ENCODE assay signal across 8 mouse cellular contexts in genomic region chr2:36230366-36230765, GRCm38 (mm10). TPM values are rescaled to one million over a fixed set of nuclear protein-coding genes. Genes with fewer than 3 reads are reported as not detected.
DNase-seq lines count a peak whose midpoint lies in the region; ATAC-seq lines count a peak whose summit lies in the region.

Ptgs1 (plus strand) TSS chr2:36230426.

- H3K27me3 ChIP-seq in intestine, embryonic 16.5 days (replicated peaks; ENCODE audit: control insufficient read depth, insufficient read depth, low read length): no peaks in the 10 kb centered on the region
- H3K27me3 ChIP-seq in limb, embryonic 11.5 days (ENCODE audit: control insufficient read depth, insufficient read depth, low read length): no peaks in the 10 kb centered on the region
- peaks cover 31% of the 10 kb centered on the region for H3K27me3 ChIP-seq in midbrain, embryonic 10.5 days (ENCODE audit: low read depth, poor library complexity, severe bottlenecking)

- H3K4me3 ChIP-seq in intestine, embryonic 16.5 days (ENCODE audit: low read length): peak within 1 kb of the TSS; percentile 59
- peak within 1 kb of the TSS; percentile 36 for H3K4me3 ChIP-seq in limb, embryonic 11.5 days (ENCODE audit: low read depth, low read length)
- peak within 1 kb of the TSS; percentile 49 for H3K4me3 ChIP-seq in midbrain, embryonic 10.5 days

- peak within 1 kb of the TSS; percentile 23 for H3K27ac ChIP-seq in intestine, embryonic 16.5 days (ENCODE audit: low read length)
- no peak within 1 kb of the TSS for H3K27ac ChIP-seq in limb, embryonic 11.5 days (replicated peaks; ENCODE audit: low read depth, low read length)
- no peak within 1 kb of the TSS for H3K27ac ChIP-seq in midbrain, embryonic 10.5 days (replicated peaks)

- no peaks in the 10 kb centered on the region for H3K9me3 ChIP-seq in intestine, embryonic 16.5 days (ENCODE audit: control insufficient read depth, low read length)
- no peaks in the 10 kb centered on the region for H3K9me3 ChIP-seq in limb, embryonic 11.5 days (ENCODE audit: control insufficient read depth, low read length)
- H3K9me3 ChIP-seq in midbrain, embryonic 10.5 days (replicated peaks): no peaks in the 10 kb centered on the region

- no peaks in the 10 kb centered on the region for H3K36me3 ChIP-seq in intestine, embryonic 16.5 days (ENCODE audit: control insufficient read depth, insufficient read depth, low read length)
- no peaks in the 10 kb centered on the region for H3K36me3 ChIP-seq in limb, embryonic 11.5 days (ENCODE audit: control insufficient read depth, insufficient read depth, low read length)
- no peaks in the 10 kb centered on the region for H3K36me3 ChIP-seq in midbrain, embryonic 10.5 days

- peak; percentile 47 for DNase-seq in ovary, postnatal 36 days (ENCODE audit: low spot score)
- DNase-seq in ovary, postnatal 10 days (ENCODE audit: low spot score): no peak
- DNase-seq in brain, adult 2 months (ENCODE audit: low read depth, low spot score): peak; percentile 53
- peak; percentile 54 for DNase-seq in limb, embryonic 11.5 days (ENCODE audit: low spot score)
- DNase-seq in midbrain, embryonic 10.5 days (ENCODE audit: low spot score): peak; percentile 37
- peak; percentile 77 for DNase-seq in urinary bladder, postnatal 14 days (ENCODE audit: low spot score)

- H3K9ac ChIP-seq in intestine, embryonic 16.5 days (ENCODE audit: low read depth, low read length): peak within 1 kb of the TSS; percentile 77
- H3K9ac ChIP-seq in limb, embryonic 11.5 days (ENCODE audit: low read length): peak within 1 kb of the TSS; percentile 55

- peaks cover 15% of the 10 kb centered on the region for H3K4me1 ChIP-seq in intestine, embryonic 16.5 days (ENCODE audit: control insufficient read depth, insufficient read depth, low read length)
- peaks cover 5% of the 10 kb centered on the region; the same call in 1 of the 2 replicates for H3K4me1 ChIP-seq in limb, embryonic 11.5 days (ENCODE audit: control insufficient read depth, insufficient read depth, low read length)
- peaks cover 20% of the 10 kb centered on the region for H3K4me1 ChIP-seq in midbrain, embryonic 10.5 days

- under 1% methylated on average over 18 of the region's 18 CpGs for WGBS in intestine, embryonic 16.5 days
- WGBS in limb, embryonic 11.5 days: under 1% methylated on average over 18 of the region's 18 CpGs
- 1% methylated on average over 18 of the region's 18 CpGs for WGBS in midbrain, embryonic 10.5 days

- peak within 1 kb of the TSS; percentile 81 for H3K4me2 ChIP-seq in intestine, embryonic 16.5 days (ENCODE audit: low read depth, low read length)
- peak within 1 kb of the TSS; percentile 86 for H3K4me2 ChIP-seq in limb, embryonic 11.5 days (ENCODE audit: low read depth, severe bottlenecking)

- ATAC-seq in granulocyte monocyte progenitor cell, adult 5-6 weeks (replicated peaks; ENCODE audit: poor library complexity, severe bottlenecking): peak; percentile 87
- peak; percentile 67 for ATAC-seq in intestine, embryonic 16.5 days
- 0 out of 2 replicates have a peak, but pooled peaks have one; percentile 44 for ATAC-seq in limb, embryonic 11.5 days (ENCODE audit: insufficient number of reproducible peaks, low FRiP score, low TSS enrichment, low read depth)

RNA-seq across cellular contexts. Expression of gene Ptgs1, which starts in this region (rescaled TPM):
- total RNA-seq in granulocyte monocyte progenitor cell, adult 5-6 weeks (2014; fragmentation: Nextera tagmentation): 20.8 and 21.8 TPM in 2 replicates
- total RNA-seq in granulocyte monocyte progenitor cell, adult 5-6 weeks (2017): 30.5 and 31.0 TPM in 2 replicates
- polyA plus RNA-seq in intestine, embryonic 16.5 days (2015; fragmentation: Nextera tagmentation; extraction: Ambion mirVana): 29.1 and 29.8 TPM in 2 replicates
- 4.0 and 4.2 TPM in 2 replicates for polyA plus RNA-seq in limb, embryonic 11.5 days (2014; fragmentation: Nextera tagmentation; extraction: Ambion mirVana)
- polyA plus RNA-seq in midbrain, embryonic 10.5 days (2016; fragmentation: Nextera tagmentation; extraction: Ambion mirVana): 3.6 and 4.7 TPM in 2 replicates
